Mouse (Mus musculus): Measurements from ENCODE around the gene Ddx43. TPM values are rescaled to one million over a fixed set of nuclear protein-coding genes. Genes with fewer than 3 reads are reported as not detected.

Gene Ddx43
- polyA plus RNA-seq, 1 experiment from 2014 or later: 0.10 TPM

DNA sequence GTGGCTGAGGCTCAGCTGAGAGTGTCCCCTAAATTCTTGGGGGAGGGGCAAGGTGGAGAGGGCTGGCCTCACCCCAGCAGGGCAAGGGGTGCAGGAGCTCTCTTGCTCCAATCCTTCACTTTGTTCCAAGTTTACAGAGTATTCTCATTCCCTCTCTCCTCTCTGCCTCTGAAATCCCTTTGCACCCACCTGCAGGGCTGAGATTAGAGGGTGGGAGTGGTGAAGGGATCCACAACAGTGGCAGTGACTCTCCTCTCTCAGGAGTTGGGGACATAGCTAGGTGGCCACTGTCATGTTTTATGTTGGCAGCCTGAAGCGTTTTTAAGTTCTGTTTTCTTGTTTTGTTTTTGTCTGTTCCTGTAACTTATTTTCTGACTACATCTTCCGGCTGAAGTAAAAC, 34.0 kb downstream of the Ddx43 start:
- DNase-seq (ENCODE audit: low spot score): no peak
- peaks cover 8% of the 10 kb centered on the region for H3K4me1 ChIP-seq (replicated peaks)
- H3K27me3 ChIP-seq (ENCODE audit: insufficient read depth, poor library complexity, severe bottlenecking): peaks cover 16% of the 10 kb centered on the region
- no peak overlapping the region for H3K27ac ChIP-seq
- H3K36me3 ChIP-seq: no peaks in the 10 kb centered on the region
- no peaks in the 10 kb centered on the region for H3K9me3 ChIP-seq
- 59% methylated on average over 2 of the region's 2 CpGs for WGBS
- H3K4me3 ChIP-seq: no peak overlapping the region

- WGBS: 80% methylated on average over 6 of the region's 6 CpGs
- Histone ChIP-seq H3K9me3 (no peaks in the 10 kb centered on the region), H3K27me3 (ENCODE audit: insufficient read depth, poor library complexity, severe bottlenecking) (peaks cover 16% of the 10 kb centered on the region), H3K4me3 (no peak overlapping the region), H3K4me1 (replicated peaks) (peaks cover 8% of the 10 kb centered on the region), H3K36me3 (no peaks in the 10 kb centered on the region), H3K27ac (no peak overlapping the region)
- no peak for DNase-seq (ENCODE audit: low spot score)
These were observed 34.9 kb downstream of the Ddx43 start for GRCm38 (mm10) chr9:78430486-78430885.

DNA sequence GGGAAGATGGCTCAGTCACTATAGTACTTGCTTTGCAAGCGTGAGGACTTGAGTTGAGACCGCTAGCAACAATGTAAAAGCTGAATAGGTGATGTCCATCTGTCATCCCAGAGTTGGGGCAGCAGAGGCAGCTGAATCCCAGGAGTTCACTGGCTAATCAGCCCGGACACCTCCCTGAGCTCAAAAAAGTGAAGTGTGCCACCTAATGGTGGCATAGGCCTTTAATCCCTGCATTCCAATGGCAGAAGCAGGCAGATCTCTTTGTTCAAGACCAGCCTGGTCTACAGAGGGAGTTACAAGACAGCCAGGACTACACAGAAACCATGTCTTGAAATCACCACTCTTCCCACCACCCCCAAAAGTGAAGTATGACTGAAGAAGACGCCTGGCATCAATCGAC, 36.9 kb downstream of the Ddx43 start:
- no peaks in the 10 kb centered on the region for H3K9me3 ChIP-seq
- H3K27ac ChIP-seq: no peak overlapping the region
- peaks cover 14% of the 10 kb centered on the region for H3K27me3 ChIP-seq (ENCODE audit: insufficient read depth, poor library complexity, severe bottlenecking)
- peaks cover 6% of the 10 kb centered on the region for H3K4me1 ChIP-seq (replicated peaks)
- WGBS: 89% methylated on average over 5 of the region's 5 CpGs
- no peaks in the 10 kb centered on the region for H3K36me3 ChIP-seq
- DNase-seq (ENCODE audit: low spot score): no peak
- no peak overlapping the region for H3K4me3 ChIP-seq

- DNase-seq (ENCODE audit: low spot score): no peak
- no peak overlapping the region for H3K27ac ChIP-seq
- H3K27me3 ChIP-seq (ENCODE audit: insufficient read depth, poor library complexity, severe bottlenecking): peaks cover 54% of the 10 kb centered on the region
- WGBS: 66% methylated on average over 5 of the region's 5 CpGs
- H3K4me1 ChIP-seq (replicated peaks): peaks cover 9% of the 10 kb centered on the region
- H3K9me3 ChIP-seq: no peaks in the 10 kb centered on the region
- H3K4me3 ChIP-seq: no peak overlapping the region
- no peaks in the 10 kb centered on the region for H3K36me3 ChIP-seq
These were observed 43.8 kb downstream of the Ddx43 start for GRCm38 (mm10) chr9:78439426-78439825.

DNA sequence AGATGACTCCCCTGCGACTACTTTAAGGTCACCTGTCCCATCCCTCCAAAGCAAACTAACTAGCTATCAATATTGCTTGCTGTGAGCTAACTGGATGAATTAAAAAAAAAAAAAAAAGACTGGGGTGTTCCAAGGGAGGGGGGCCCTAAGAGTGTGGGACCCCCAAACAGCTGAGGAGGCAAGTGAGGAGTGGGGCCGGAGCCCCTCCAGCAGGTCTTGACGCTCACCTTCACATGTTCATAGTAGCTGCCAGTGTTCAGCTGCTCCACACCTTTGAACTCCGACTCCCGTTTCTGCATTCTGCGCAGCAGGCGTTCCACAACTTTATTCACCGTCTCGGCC, 46.6 kb downstream of the Ddx43 start:
- WGBS: 3% methylated on average over 9 of the region's 9 CpGs
- H3K27me3 ChIP-seq (ENCODE audit: insufficient read depth, poor library complexity, severe bottlenecking): peaks cover 82% of the 10 kb centered on the region
- H3K9me3 ChIP-seq: no peaks in the 10 kb centered on the region
- H3K4me3 ChIP-seq: peak overlapping the region; percentile 52
- H3K36me3 ChIP-seq: no peaks in the 10 kb centered on the region
- DNase-seq (ENCODE audit: low spot score): no peak
- H3K27ac ChIP-seq: no peak overlapping the region
- H3K4me1 ChIP-seq (replicated peaks): peaks cover 9% of the 10 kb centered on the region

DNA sequence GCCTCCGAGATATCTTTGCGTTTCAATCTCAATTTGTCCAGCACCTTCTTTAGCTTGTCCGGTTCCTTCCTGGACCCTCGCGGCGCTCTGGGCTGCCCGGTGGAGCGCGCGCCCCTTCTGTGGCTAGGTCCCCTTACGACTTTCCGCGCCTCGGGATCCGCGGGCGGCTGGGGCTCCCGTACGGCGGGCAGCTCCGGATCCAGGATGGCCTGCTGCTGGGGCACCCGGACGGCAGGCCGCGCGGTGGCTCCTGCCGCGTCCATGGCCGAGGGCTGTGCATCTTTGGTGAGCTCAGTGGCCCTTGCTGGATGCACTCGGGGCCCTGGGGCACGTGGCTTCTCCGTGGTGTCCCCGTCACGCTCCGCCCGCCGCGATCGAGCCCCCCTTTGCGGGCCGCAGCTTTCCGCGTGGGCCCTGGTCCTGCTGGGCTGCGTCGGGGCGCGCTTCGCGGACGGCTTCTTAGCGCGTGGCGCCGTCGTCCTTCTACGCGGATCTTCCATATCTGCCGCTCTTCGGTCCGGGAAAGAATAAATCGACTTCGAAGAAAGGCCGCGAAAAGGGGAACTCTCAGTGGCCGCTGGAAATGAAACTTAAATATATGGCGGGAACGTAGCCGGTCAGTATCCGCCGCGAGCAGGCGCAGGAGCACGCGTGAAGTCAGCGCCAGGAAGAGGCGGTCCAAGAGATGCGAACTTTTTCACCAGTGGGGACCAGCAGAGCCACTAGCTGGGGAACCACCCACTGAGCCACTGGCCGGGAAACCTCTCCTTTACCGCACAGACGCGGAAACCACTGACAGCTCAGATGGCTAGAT, 47.2 kb downstream of the Ddx43 start, which contains the start of gene Cgas:
TSS of gene Cgas (minus strand) at position 659 of the 814 bp plus-strand sequence.
- Histone ChIP-seq H3K36me3 (no peaks in the 10 kb centered on the region), H3K4me1 (replicated peaks) (peaks cover 12% of the 10 kb centered on the region), H3K27me3 (ENCODE audit: insufficient read depth, poor library complexity, severe bottlenecking) (peaks cover 85% of the 10 kb centered on the region), H3K9me3 (no peaks in the 10 kb centered on the region), H3K27ac (peak within 1 kb of the TSS; percentile 40; the same call in 1 of the 2 replicates), H3K4me3 (peak within 1 kb of the TSS; percentile 52)
- peak; percentile 64 for DNase-seq (ENCODE audit: low spot score)
- under 1% methylated on average over 81 of the region's 81 CpGs for WGBS

DNA sequence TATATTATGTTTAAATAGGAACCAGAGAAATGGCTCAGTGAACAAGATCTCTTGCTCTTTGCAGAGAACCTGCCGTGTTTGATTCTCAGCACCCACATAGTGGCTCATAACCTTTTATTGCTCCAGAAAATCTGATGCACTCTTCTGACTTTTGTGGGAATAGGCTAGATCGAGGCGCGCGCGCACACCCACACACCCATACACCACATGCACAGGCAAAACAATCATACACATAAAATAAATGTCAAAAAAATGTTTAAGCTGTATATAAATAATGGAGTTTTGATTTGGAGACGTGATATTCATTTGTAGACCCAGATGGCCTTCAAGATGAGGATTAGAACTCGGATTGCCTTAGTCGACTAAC, 52.0 kb downstream of the Ddx43 start:
- Histone ChIP-seq H3K9me3 (no peaks in the 10 kb centered on the region), H3K27ac (peak overlapping the region; percentile 94), H3K4me3 (peak overlapping the region; percentile 85), H3K36me3 (peaks cover 23% of the 10 kb centered on the region), H3K27me3 (ENCODE audit: insufficient read depth, poor library complexity, severe bottlenecking) (peaks cover 49% of the 10 kb centered on the region), H3K4me1 (replicated peaks) (peaks cover 20% of the 10 kb centered on the region)
- 32% methylated on average over 9 of the region's 9 CpGs for WGBS
- no peak for DNase-seq (ENCODE audit: low spot score)

DNA sequence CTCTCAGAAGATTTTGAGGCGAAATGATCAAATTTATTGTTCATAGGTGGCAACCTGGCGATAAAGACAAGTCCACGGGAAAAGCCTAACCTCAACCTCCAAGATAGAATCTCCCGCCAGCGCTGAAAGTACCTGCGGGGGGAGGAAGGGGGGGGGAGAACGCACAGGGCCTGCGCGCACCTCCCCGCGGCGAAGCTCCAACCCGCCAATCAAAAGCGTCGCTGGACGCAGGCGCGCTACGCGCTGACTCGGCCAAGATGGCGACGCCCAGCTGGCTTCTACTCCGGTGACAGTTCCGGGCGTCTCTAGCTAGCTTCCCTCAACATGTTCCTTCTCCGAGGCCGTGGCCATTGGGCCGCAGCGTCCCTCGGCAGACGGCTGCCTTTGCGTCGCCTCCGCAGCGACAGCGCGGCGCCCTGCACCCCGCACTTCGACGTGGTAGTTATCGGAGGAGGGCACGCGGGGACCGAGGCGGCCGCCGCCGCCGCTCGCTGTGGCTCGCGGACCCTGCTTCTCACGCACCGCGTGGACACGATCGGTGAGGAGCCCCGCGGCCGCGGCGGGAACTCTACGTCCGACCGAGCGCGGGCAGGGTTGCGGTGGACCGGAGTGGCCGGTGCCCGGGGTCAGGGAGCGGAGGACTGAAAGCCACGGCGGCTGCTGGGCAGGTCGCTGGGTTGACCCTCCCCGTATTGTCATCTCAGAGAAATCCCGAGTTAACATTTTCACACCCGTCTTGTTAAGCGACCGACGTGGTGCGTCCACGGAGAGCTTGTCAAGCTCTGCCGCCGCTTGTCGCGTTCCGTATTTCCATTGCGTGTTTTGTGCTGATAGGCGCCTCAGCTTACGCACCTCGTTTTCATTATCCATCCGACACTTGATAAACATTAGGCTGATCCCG, 52.6 kb downstream of the Ddx43 start, which contains the start of the genes Mto1 and Gm17324:
TSS of gene Mto1 (plus strand) at position 236 of the 901 bp plus-strand sequence.
TSS of gene Gm17324 (minus strand) at position 814 of the 901 bp plus-strand sequence.
- Histone ChIP-seq H3K27me3 (ENCODE audit: insufficient read depth, poor library complexity, severe bottlenecking) (peaks cover 43% of the 10 kb centered on the region), H3K9me3 (no peaks in the 10 kb centered on the region), H3K4me1 (replicated peaks) (peaks cover 14% of the 10 kb centered on the region), H3K36me3 (peaks cover 29% of the 10 kb centered on the region), H3K4me3 (peak within 1 kb of the TSS; percentile 85), H3K27ac (peak within 1 kb of the TSS; percentile 94)
- under 1% methylated on average over 96 of the region's 96 CpGs for WGBS
- peak; percentile 93 for DNase-seq (ENCODE audit: low spot score)

- DNase-seq (ENCODE audit: low spot score): no peak
- Histone ChIP-seq H3K9me3 (no peaks in the 10 kb centered on the region), H3K27ac (no peak overlapping the region), H3K4me3 (no peak overlapping the region), H3K4me1 (replicated peaks) (peaks cover 14% of the 10 kb centered on the region), H3K27me3 (ENCODE audit: insufficient read depth, poor library complexity, severe bottlenecking) (peaks cover 21% of the 10 kb centered on the region), H3K36me3 (peaks cover 49% of the 10 kb centered on the region)
- WGBS: 79% methylated on average over 5 of the region's 5 CpGs
These were observed 54.8 kb downstream of the Ddx43 start for GRCm38 (mm10) chr9:78450404-78450803.

DNA sequence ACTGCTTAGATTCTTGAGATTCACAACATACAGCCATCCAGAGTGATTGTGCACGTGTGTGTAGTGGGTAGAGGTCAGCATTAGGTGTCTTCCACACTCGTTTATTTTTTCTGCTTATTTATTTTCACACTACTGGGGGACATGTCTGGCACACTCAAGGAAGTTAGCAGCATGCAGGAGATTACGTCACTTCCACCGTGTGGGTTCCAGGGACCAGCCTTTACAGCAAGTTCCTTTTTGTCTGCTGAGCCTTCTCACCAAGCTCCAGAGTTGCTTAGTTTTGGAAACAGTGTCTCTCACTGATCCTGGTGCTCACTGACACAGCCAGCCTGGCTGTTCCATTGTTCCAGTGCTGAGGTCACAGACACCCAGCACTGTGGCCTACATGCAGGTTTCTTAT, 55.8 kb downstream of the Ddx43 start:
- Histone ChIP-seq H3K27me3 (ENCODE audit: insufficient read depth, poor library complexity, severe bottlenecking) (peaks cover 11% of the 10 kb centered on the region), H3K9me3 (no peaks in the 10 kb centered on the region), H3K4me3 (no peak overlapping the region), H3K36me3 (peaks cover 53% of the 10 kb centered on the region), H3K27ac (no peak overlapping the region), H3K4me1 (replicated peaks) (peaks cover 14% of the 10 kb centered on the region)
- DNase-seq (ENCODE audit: low spot score): no peak
- WGBS: 84% methylated on average over 4 of the region's 4 CpGs

GRCm38 (mm10) chr9:78457026-78457425, 61.4 kb downstream of the Ddx43 start:
- Histone ChIP-seq H3K27ac (no peak overlapping the region), H3K9me3 (no peaks in the 10 kb centered on the region), H3K36me3 (peaks cover 85% of the 10 kb centered on the region), H3K4me1 (replicated peaks) (no peaks in the 10 kb centered on the region), H3K4me3 (no peak overlapping the region), H3K27me3 (ENCODE audit: insufficient read depth, poor library complexity, severe bottlenecking) (no peaks in the 10 kb centered on the region)
- no peak for DNase-seq (ENCODE audit: low spot score)
- WGBS: 89% methylated on average over 8 of the region's 8 CpGs

GRCm38 (mm10) chr9:78463337-78463736, 67.8 kb downstream of the Ddx43 start:
- 96% methylated on average over 4 of the region's 4 CpGs for WGBS
- H3K9me3 ChIP-seq: no peaks in the 10 kb centered on the region
- H3K36me3 ChIP-seq: peaks cover 91% of the 10 kb centered on the region
- DNase-seq (ENCODE audit: low spot score): no peak
- no peak overlapping the region for H3K27ac ChIP-seq
- H3K27me3 ChIP-seq (ENCODE audit: insufficient read depth, poor library complexity, severe bottlenecking): no peaks in the 10 kb centered on the region
- no peaks in the 10 kb centered on the region for H3K4me1 ChIP-seq (replicated peaks)
- no peak overlapping the region for H3K4me3 ChIP-seq

DNA sequence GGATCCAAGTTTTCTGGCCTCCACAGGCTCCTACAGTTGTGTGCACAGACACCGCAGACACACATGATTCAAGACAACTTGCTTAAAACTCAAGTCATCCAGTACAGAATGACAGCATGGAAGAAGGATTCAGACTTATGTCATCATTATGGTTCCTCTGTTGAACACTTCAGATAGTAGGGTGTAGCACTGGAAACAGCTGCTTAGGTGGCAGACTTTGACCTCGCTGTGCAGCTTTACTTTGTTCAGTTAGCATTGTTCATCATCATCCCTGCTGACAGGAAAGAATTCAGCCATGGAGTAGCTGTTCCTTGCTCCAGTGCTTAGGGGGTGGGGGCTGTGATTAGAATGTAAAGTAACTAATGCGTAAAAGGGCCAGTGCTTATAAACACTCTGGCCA, 70.1 kb downstream of the Ddx43 start:
- H3K36me3 ChIP-seq: peaks cover 96% of the 10 kb centered on the region
- H3K27me3 ChIP-seq (ENCODE audit: insufficient read depth, poor library complexity, severe bottlenecking): no peaks in the 10 kb centered on the region
- no peak for DNase-seq (ENCODE audit: low spot score)
- no peaks in the 10 kb centered on the region for H3K4me1 ChIP-seq (replicated peaks)
- H3K9me3 ChIP-seq: no peaks in the 10 kb centered on the region
- no peak overlapping the region for H3K4me3 ChIP-seq
- 93% methylated on average over 3 of the region's 3 CpGs for WGBS
- no peak overlapping the region for H3K27ac ChIP-seq

All from hindbrain, embryonic 10.5 days (tissue).